Mouse (Mus musculus) heart, embryonic 16.5 days (tissue): ENCODE results near the gene Klhl2. TPM values are rescaled to one million over a fixed set of nuclear protein-coding genes. Genes with fewer than 3 reads are reported as not detected.
A peak's percentile ranks its signal among the peaks of the same experiment; 100 is the strongest.

Experiments used
- ATAC-seq: fragments of 200-750 bp; cut with Nextera tagmentation; replicated peaks from 2 replicates; pipeline ENCODE4 v1.8.0; 2017; ENCODE audit warnings: moderate number of reproducible peaks; ENCODE audit not compliant: insufficient read depth, low FRiP score; ENCODE audit errors: extremely low read depth
- H3K27ac ChIP-seq: fragments of 300-500 bp; sonication (generic); 2 replicates; pipeline ENCODE4 v1.5.1; 2014; ENCODE audit warnings: mild to moderate bottlenecking, low read length, control low read depth, moderate library complexity
- H3K27me3 ChIP-seq: fragments of 300-500 bp; sonication (generic); 2 replicates; pipeline ENCODE4 v1.6.1; 2014; ENCODE audit warnings: low read length, mixed read lengths; ENCODE audit not compliant: control insufficient read depth, insufficient read depth
- H3K36me3 ChIP-seq: fragments of 300-500 bp; sonication (generic); 2 replicates; pipeline ENCODE4 v1.6.1; 2014; ENCODE audit not compliant: control insufficient read depth, insufficient read depth
- H3K4me1 ChIP-seq: fragments of 300-500 bp; sonication (generic); 2 replicates; pipeline ENCODE4 v1.6.1; 2014; ENCODE audit warnings: low read length, mixed read lengths; ENCODE audit not compliant: control insufficient read depth, insufficient read depth
- H3K4me2 ChIP-seq: fragments of 300-500 bp; sonication (generic); 2 replicates; pipeline ENCODE4 v1.6.1; 2014; ENCODE audit warnings: low read depth, mild to moderate bottlenecking, control low read depth, low read length
- H3K4me3 ChIP-seq: fragments of 300-500 bp; sonication (generic); 2 replicates; pipeline ENCODE4 v1.5.1; 2014; ENCODE audit warnings: mild to moderate bottlenecking, control low read depth, low read length
- H3K9ac ChIP-seq: fragments of 300-500 bp; sonication (generic); 2 replicates; pipeline ENCODE4 v1.6.1; 2014; ENCODE audit warnings: low read length, control low read depth
- H3K9me3 ChIP-seq: fragments of 300-500 bp; sonication (generic); replicated peaks from 2 replicates; pipeline ENCODE4 v1.6.1; 2016; ENCODE audit warnings: low read length; ENCODE audit not compliant: control insufficient read depth
- WGBS: fragments of 180-500 bp; shearing (Covaris S2); extraction: QIAGEN DNeasy Blood & Tissue Kit; methylation state at CpG from one replicate; pipeline ENCODE4 v1.1.7; 2014; 5-methylcytosine and 5-hydroxymethylcytosine counted together
- polyA plus RNA-seq: library from polyadenylated mRNA; unstranded; fragments of >200 nt; fragmentation: Nextera tagmentation; extraction: Ambion mirVana; gene quantifications from 2 replicates; pipeline ENCODE4 v1.2.1, GENCODE M21; 2015

Gene Klhl2
- polyA plus RNA-seq, 1 experiment from 2014 or later, result 3.6 TPM

GRCm38 (mm10) chr8:64834071-64834877, 15.5 kb downstream of the Klhl2 start:
- ATAC-seq, result no peak
- 73% methylated on average over 27 of the region's 27 CpGs for WGBS
- peaks cover 7% of the 10 kb centered on the region for H3K4me1 ChIP-seq

GRCm38 (mm10) chr8:64832581-64833135, 17.2 kb downstream of the Klhl2 start:
- no peak overlapping the region for H3K9ac ChIP-seq
- no peaks in the 10 kb centered on the region for H3K27me3 ChIP-seq
- no peak overlapping the region for H3K27ac ChIP-seq
- H3K4me3 ChIP-seq, result no peak overlapping the region
- peaks cover 7% of the 10 kb centered on the region for H3K4me1 ChIP-seq
- no peak for ATAC-seq
- H3K4me2 ChIP-seq, result no peak overlapping the region
- 89% methylated on average over 13 of the region's 13 CpGs for WGBS
- peaks cover 5% of the 10 kb centered on the region; the same call in 1 of the 2 replicates for H3K36me3 ChIP-seq
- H3K9me3 ChIP-seq, result no peaks in the 10 kb centered on the region

More at GRCm38 (mm10) chr8:64834071-64834877, 15.5 kb downstream of the Klhl2 start:
- H3K27me3 ChIP-seq, result no peaks in the 10 kb centered on the region
- H3K4me2 ChIP-seq, result no peak overlapping the region
- H3K36me3 ChIP-seq, result peaks cover 2% of the 10 kb centered on the region; the same call in 1 of the 2 replicates
- no peak overlapping the region for H3K27ac ChIP-seq
- H3K9ac ChIP-seq, result no peak overlapping the region
- H3K9me3 ChIP-seq, result no peaks in the 10 kb centered on the region
- no peak overlapping the region for H3K4me3 ChIP-seq

- Histone ChIP-seq H3K4me2 (no peak overlapping the region), H3K9me3 (no peaks in the 10 kb centered on the region), H3K4me1 (peaks cover 5% of the 10 kb centered on the region), H3K9ac (no peak overlapping the region), H3K4me3 (no peak overlapping the region), H3K27ac (no peak overlapping the region), H3K27me3 (no peaks in the 10 kb centered on the region), H3K36me3 (peaks cover 5% of the 10 kb centered on the region; the same call in 1 of the 2 replicates)
- no peak for ATAC-seq
- WGBS, result 72% methylated on average over 3 of the region's 3 CpGs
Measured at GRCm38 (mm10) chr8:64831656-64832055, 18.2 kb downstream of the Klhl2 start.

GRCm38 (mm10) chr8:64829921-64830320, 19.9 kb downstream of the Klhl2 start:
- peaks cover 8% of the 10 kb centered on the region for H3K4me1 ChIP-seq
- H3K36me3 ChIP-seq, result peaks cover 5% of the 10 kb centered on the region; the same call in 1 of the 2 replicates
- no peaks in the 10 kb centered on the region for H3K9me3 ChIP-seq
- ATAC-seq, result no peak
- WGBS, result 89% methylated on average over 3 of the region's 3 CpGs
- no peak overlapping the region for H3K4me3 ChIP-seq
- no peaks in the 10 kb centered on the region for H3K27me3 ChIP-seq
- H3K4me2 ChIP-seq, result no peak overlapping the region
- H3K9ac ChIP-seq, result no peak overlapping the region
- no peak overlapping the region for H3K27ac ChIP-seq

GRCm38 (mm10) chr8:64829391-64829790, 20.4 kb downstream of the Klhl2 start:
- peaks cover 5% of the 10 kb centered on the region; the same call in 1 of the 2 replicates for H3K36me3 ChIP-seq
- H3K27ac ChIP-seq, result no peak overlapping the region
- no peak for ATAC-seq
- no peaks in the 10 kb centered on the region for H3K9me3 ChIP-seq
- 94% methylated on average over 9 of the region's 9 CpGs for WGBS
- peaks cover 8% of the 10 kb centered on the region for H3K4me1 ChIP-seq
- no peak overlapping the region for H3K4me2 ChIP-seq
- no peak overlapping the region for H3K4me3 ChIP-seq
- H3K27me3 ChIP-seq, result no peaks in the 10 kb centered on the region
- H3K9ac ChIP-seq, result no peak overlapping the region

GRCm38 (mm10) chr8:64828466-64828865, 21.4 kb downstream of the Klhl2 start:
- no peak overlapping the region for H3K4me3 ChIP-seq
- WGBS, result 66% methylated on average over 15 of the region's 15 CpGs
- H3K27ac ChIP-seq, result no peak overlapping the region
- no peak for ATAC-seq
- H3K4me2 ChIP-seq, result no peak overlapping the region
- no peaks in the 10 kb centered on the region for H3K27me3 ChIP-seq
- no peaks in the 10 kb centered on the region for H3K9me3 ChIP-seq
- peaks cover 8% of the 10 kb centered on the region for H3K4me1 ChIP-seq
- H3K36me3 ChIP-seq, result peaks cover 5% of the 10 kb centered on the region; the same call in 1 of the 2 replicates
- H3K9ac ChIP-seq, result no peak overlapping the region

GRCm38 (mm10) chr8:64827356-64827755, 22.5 kb downstream of the Klhl2 start:
- ATAC-seq, result no peak
- no peaks in the 10 kb centered on the region for H3K27me3 ChIP-seq
- WGBS, result 80% methylated on average over 10 of the region's 10 CpGs

GRCm38 (mm10) chr8:64826461-64826860, 23.4 kb downstream of the Klhl2 start:
- no peaks in the 10 kb centered on the region for H3K27me3 ChIP-seq
- ATAC-seq, result peak; percentile 47; the same call in 1 of the 2 replicates
- H3K36me3 ChIP-seq, result peaks cover 5% of the 10 kb centered on the region; the same call in 1 of the 2 replicates
- H3K4me3 ChIP-seq, result no peak overlapping the region
- no peak overlapping the region for H3K4me2 ChIP-seq
- 46% methylated on average over 8 of the region's 8 CpGs for WGBS
- H3K4me1 ChIP-seq, result peaks cover 8% of the 10 kb centered on the region
- no peaks in the 10 kb centered on the region for H3K9me3 ChIP-seq
- no peak overlapping the region; the same call in 1 of the 2 replicates for H3K9ac ChIP-seq
- no peak overlapping the region for H3K27ac ChIP-seq

More at GRCm38 (mm10) chr8:64827356-64827755, 22.5 kb downstream of the Klhl2 start:
- Histone ChIP-seq H3K36me3 (peaks cover 5% of the 10 kb centered on the region; the same call in 1 of the 2 replicates), H3K9me3 (no peaks in the 10 kb centered on the region), H3K27ac (no peak overlapping the region), H3K4me2 (no peak overlapping the region), H3K9ac (no peak overlapping the region), H3K4me1 (peaks cover 8% of the 10 kb centered on the region), H3K4me3 (no peak overlapping the region)

- no peak overlapping the region for H3K9ac ChIP-seq
- no peak overlapping the region for H3K4me2 ChIP-seq
- H3K9me3 ChIP-seq, result no peaks in the 10 kb centered on the region
- WGBS, result 77% methylated on average over 11 of the region's 11 CpGs
- ATAC-seq, result no peak
- peaks cover 15% of the 10 kb centered on the region for H3K4me1 ChIP-seq
- H3K36me3 ChIP-seq, result no peaks in the 10 kb centered on the region
- H3K4me3 ChIP-seq, result no peak overlapping the region
- H3K27ac ChIP-seq, result no peak overlapping the region
- no peaks in the 10 kb centered on the region for H3K27me3 ChIP-seq
Measured at GRCm38 (mm10) chr8:64823905-64824304, 25.9 kb downstream of the Klhl2 start.
